Mouse (Mus musculus): ENCODE data around the gene Gm8453. TPM values are rescaled to one million over a fixed set of nuclear protein-coding genes. Genes with fewer than 3 reads are reported as not detected.
"Not testable (repeated sequence)": the region's sequence is repeated elsewhere in the genome, so short reads cannot be mapped to it uniquely, and the experiment has no call there.

The Gm8453 gene
- not detected in 2 replicates for polyA plus RNA-seq (2015; fragmentation: Nextera tagmentation; extraction: Ambion mirVana)

GRCm38 (mm10) chr7:22229384-22229783 lies at the start of gene Gm8453:
Gene Gm8453 (minus strand): TSS chr7:22229484.
- not testable (repeated sequence) for H3K4me1 ChIP-seq; H3K27me3 ChIP-seq; H3K4me3 ChIP-seq; H3K36me3 ChIP-seq; ATAC-seq (ENCODE audit: insufficient number of reproducible peaks, low FRiP score, low TSS enrichment, low read depth); H3K9me3 ChIP-seq; H3K27ac ChIP-seq; H3K4me2 ChIP-seq; H3K9ac ChIP-seq
- WGBS = 29% methylated on average over 2 of the region's 2 CpGs

- H3K4me1 ChIP-seq; ATAC-seq (ENCODE audit: insufficient number of reproducible peaks, low FRiP score, low TSS enrichment, low read depth); H3K4me3 ChIP-seq; H3K27ac ChIP-seq; H3K36me3 ChIP-seq; H3K9me3 ChIP-seq; H3K9ac ChIP-seq; H3K4me2 ChIP-seq; H3K27me3 ChIP-seq: not testable (repeated sequence)
- WGBS = no CpG with 5 or more reads among the region's 2 CpGs
Observed at GRCm38 (mm10) chr7:22201164-22201563, 28.1 kb downstream of the Gm8453 start, which contains the start of gene Gm8653. Gene Gm8653 (minus strand): TSS chr7:22201264.

GRCm38 (mm10) chr7:22189077-22189476 lies 40.2 kb downstream of the Gm8453 start, which contains the start of gene Vmn1r143:
Gene Vmn1r143 (plus strand): TSS chr7:22189377.
- H3K9me3 ChIP-seq; H3K9ac ChIP-seq; H3K27ac ChIP-seq; H3K4me1 ChIP-seq; H3K4me3 ChIP-seq; H3K4me2 ChIP-seq; H3K27me3 ChIP-seq; ATAC-seq (ENCODE audit: insufficient number of reproducible peaks, low FRiP score, low TSS enrichment, low read depth); H3K36me3 ChIP-seq: not testable (repeated sequence)
- no CpG with 5 or more reads among the region's 3 CpGs for WGBS

Other genes with a start within 250 kb of the Gm8453 start
- gene Vmn1r137, start 234.9 kb downstream of the Gm8453 start, polyA plus RNA-seq (2015; fragmentation: Nextera tagmentation; extraction: Ambion mirVana) = not detected in 2 replicates
- gene Vmn1r138, start 200.6 kb downstream of the Gm8453 start, polyA plus RNA-seq (2015; fragmentation: Nextera tagmentation; extraction: Ambion mirVana) = not detected in 2 replicates
- gene Gm6176, start 173.2 kb downstream of the Gm8453 start, polyA plus RNA-seq (2015; fragmentation: Nextera tagmentation; extraction: Ambion mirVana) = not detected in 2 replicates
- gene Vmn1r139, start 160.4 kb downstream of the Gm8453 start, polyA plus RNA-seq (2015; fragmentation: Nextera tagmentation; extraction: Ambion mirVana) = not detected in 2 replicates
- gene Gm16451, start 111.2 kb downstream of the Gm8453 start, polyA plus RNA-seq (2015; fragmentation: Nextera tagmentation; extraction: Ambion mirVana) = not detected in 2 replicates
- not detected in 2 replicates for gene Gm10666, start 94.7 kb downstream of the Gm8453 start, polyA plus RNA-seq (2015; fragmentation: Nextera tagmentation; extraction: Ambion mirVana)
- gene Vmn1r142, start 65.4 kb downstream of the Gm8453 start, polyA plus RNA-seq (2015; fragmentation: Nextera tagmentation; extraction: Ambion mirVana) = not detected in 2 replicates
- not detected in 2 replicates for gene Vmn1r143, start 40.1 kb downstream of the Gm8453 start, polyA plus RNA-seq (2015; fragmentation: Nextera tagmentation; extraction: Ambion mirVana)
- not detected in 2 replicates for gene Gm8653, start 28.2 kb downstream of the Gm8453 start, polyA plus RNA-seq (2015; fragmentation: Nextera tagmentation; extraction: Ambion mirVana)
- not detected in 2 replicates for gene Gm4187, start 100.2 kb upstream of the Gm8453 start, polyA plus RNA-seq (2015; fragmentation: Nextera tagmentation; extraction: Ambion mirVana)
- gene Gm8660, start 141.6 kb upstream of the Gm8453 start, polyA plus RNA-seq (2015; fragmentation: Nextera tagmentation; extraction: Ambion mirVana) = not detected in 2 replicates
- gene Vmn1r148, start 184.1 kb upstream of the Gm8453 start, polyA plus RNA-seq (2015; fragmentation: Nextera tagmentation; extraction: Ambion mirVana) = not detected in 2 replicates
- gene Vmn1r149, start 208.7 kb upstream of the Gm8453 start, polyA plus RNA-seq (2015; fragmentation: Nextera tagmentation; extraction: Ambion mirVana) = not detected in 2 replicates
- gene Gm10665, start 234.6 kb upstream of the Gm8453 start, polyA plus RNA-seq (2015; fragmentation: Nextera tagmentation; extraction: Ambion mirVana) = not detected in 2 replicates

All from limb, embryonic 15.5 days (tissue).